Mouse (Mus musculus): ENCODE results near the gene Dhx16. TPM values are rescaled to one million over a fixed set of nuclear protein-coding genes. Genes with fewer than 3 reads are reported as not detected.
A peak's percentile ranks its signal among the peaks of the same experiment; 100 is the strongest.

Dhx16 gene
- polyA plus RNA-seq, 1 experiment from 2014 or later = 22.0 TPM

DNA sequence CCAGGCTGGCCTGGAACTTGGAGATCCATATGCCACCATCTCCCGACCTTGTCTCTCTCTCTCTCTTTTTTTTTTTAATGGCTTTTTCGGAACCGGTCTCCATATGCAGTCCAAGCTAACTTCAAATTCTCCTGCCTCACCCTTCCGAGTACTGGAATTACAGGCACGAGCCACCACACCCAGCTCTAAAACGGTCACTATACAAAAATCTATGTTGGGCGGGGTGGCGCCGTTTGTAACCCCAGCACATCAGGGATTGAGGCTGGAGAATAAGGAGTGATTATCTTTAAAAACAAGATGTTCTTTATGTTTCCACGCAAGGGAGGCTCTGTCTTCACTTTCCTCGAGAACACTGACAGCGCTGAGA, 18.8 kb upstream of the Dhx16 start:
- peak overlapping the region; percentile 85 to 90 for H3K4me3 ChIP-seq (ENCODE audit: control insufficient read depth in 1 of 2, insufficient read depth in 1 of 2, low read depth in 1 of 2, low read length in 2 of 2)
- WGBS = 4% methylated on average over 12 of the region's 12 CpGs
- ATAC-seq (ENCODE audit: insufficient number of reproducible peaks, insufficient read depth, low FRiP score, low read depth) = peak; percentile 7; the same call in 1 of the 2 replicates

DNA sequence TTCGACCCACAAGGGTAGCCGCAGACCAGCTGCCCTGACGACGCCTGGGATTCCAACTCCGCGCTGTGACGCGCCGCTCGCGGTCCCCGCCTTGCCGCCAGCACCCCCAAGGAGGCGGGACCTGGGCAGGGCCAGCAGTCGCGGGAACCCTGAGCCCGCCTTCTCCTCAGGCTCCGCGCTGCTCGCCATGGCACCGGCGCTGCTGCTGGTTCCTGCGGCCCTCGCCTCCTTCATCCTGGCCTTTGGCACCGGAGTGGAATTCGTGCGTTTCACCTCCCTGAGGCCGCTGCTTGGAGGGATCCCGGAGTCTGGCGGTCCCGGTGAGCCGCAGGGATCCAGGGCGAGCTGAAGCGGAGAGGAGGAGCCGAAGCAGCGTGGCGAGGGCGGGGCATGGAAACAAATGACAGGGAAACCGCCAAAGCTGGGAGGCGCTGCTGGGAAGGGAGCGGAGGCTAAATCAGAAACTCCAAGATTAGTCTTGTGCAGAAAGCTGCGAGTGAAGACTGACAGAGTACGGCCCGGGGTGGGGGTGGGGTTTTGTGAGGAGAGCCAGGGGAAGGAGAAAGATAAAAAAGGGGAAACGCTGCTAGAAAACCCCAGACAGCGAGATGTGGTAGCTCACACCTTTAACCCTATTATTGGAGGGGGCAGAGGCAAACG, 18.3 kb upstream of the Dhx16 start, which contains the start of gene Nrm:
Gene Nrm, plus strand, starts transcription at position 121 of the 660 bp plus-strand sequence.
- Histone ChIP-seq H3K9ac (ENCODE audit: low read length) (peak within 1 kb of the TSS; percentile 84), H3K4me3 (ENCODE audit: control insufficient read depth in 1 of 2, insufficient read depth in 1 of 2, low read depth in 1 of 2, low read length in 2 of 2) (peak within 1 kb of the TSS; percentile 85 to 90), H3K9me3 (ENCODE audit: control insufficient read depth, low read length) (no peaks in the 10 kb centered on the region), H3K4me1 (ENCODE audit: control insufficient read depth in 2 of 2, insufficient read depth in 2 of 2, low read length in 2 of 2) (peaks cover 8 to 17% of the 10 kb centered on the region in 2 experiments), H3K27me3 (ENCODE audit: control insufficient read depth, insufficient read depth, low read length) (no peaks in the 10 kb centered on the region), H3K27ac (replicated peaks in 1 of 2; ENCODE audit: control insufficient read depth in 1 of 2, insufficient read depth in 1 of 2, low read depth in 2 of 2, low read length in 2 of 2) (peak within 1 kb of the TSS; percentile 93 to 95), H3K36me3 (ENCODE audit: control insufficient read depth, insufficient read depth, low read length) (peaks cover 30% of the 10 kb centered on the region), H3K4me2 (ENCODE audit: low read length) (peak within 1 kb of the TSS; percentile 82)
- WGBS = under 1% methylated on average over 47 of the region's 47 CpGs
- peak; percentile 87 for ATAC-seq (ENCODE audit: insufficient number of reproducible peaks, insufficient read depth, low FRiP score, low read depth)

More for the DNA sequence above, 18.8 kb upstream of the Dhx16 start:
- H3K9me3 ChIP-seq (ENCODE audit: control insufficient read depth, low read length) = no peaks in the 10 kb centered on the region
- H3K36me3 ChIP-seq (ENCODE audit: control insufficient read depth, insufficient read depth, low read length) = peaks cover 35% of the 10 kb centered on the region
- H3K9ac ChIP-seq (ENCODE audit: low read length) = peak overlapping the region; percentile 84
- H3K27ac ChIP-seq (replicated peaks in 1 of 2; ENCODE audit: control insufficient read depth in 1 of 2, insufficient read depth in 1 of 2, low read depth in 2 of 2, low read length in 2 of 2) = peak overlapping the region; percentile 50 to 95
- no peaks in the 10 kb centered on the region for H3K27me3 ChIP-seq (ENCODE audit: control insufficient read depth, insufficient read depth, low read length)
- peak overlapping the region; percentile 82 for H3K4me2 ChIP-seq (ENCODE audit: low read length)
- H3K4me1 ChIP-seq (ENCODE audit: control insufficient read depth in 2 of 2, insufficient read depth in 2 of 2, low read length in 2 of 2) = peaks cover 8 to 17% of the 10 kb centered on the region in 2 experiments

DNA sequence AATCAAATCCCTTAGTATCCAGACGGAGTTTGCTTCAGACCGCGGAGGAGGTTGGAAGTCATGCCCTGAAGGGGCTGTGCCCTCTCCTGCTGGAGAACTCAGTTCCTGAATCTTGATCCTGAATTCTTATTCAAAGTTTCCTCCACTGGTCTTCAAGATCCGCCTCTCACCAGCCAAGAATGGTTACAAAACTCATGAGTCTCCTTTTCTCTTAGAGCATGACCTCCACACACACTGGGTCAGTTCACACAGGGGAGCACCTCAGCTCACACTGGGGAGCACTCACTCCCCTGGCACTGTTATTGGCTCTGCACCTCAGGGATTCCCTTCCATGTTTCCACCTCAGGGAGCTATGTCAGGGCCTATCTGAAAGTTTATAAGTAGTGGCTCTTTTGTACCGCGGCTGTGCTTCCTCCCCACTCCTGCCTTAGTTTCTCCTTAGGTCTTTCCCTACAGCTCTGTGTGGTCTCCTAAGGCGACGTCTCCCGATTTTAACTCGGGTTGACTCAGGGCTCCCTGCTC, 14.7 kb upstream of the Dhx16 start:
- Histone ChIP-seq H3K9ac (ENCODE audit: low read length) (peak overlapping the region; percentile 88), H3K9me3 (ENCODE audit: control insufficient read depth, low read length) (no peaks in the 10 kb centered on the region), H3K27me3 (ENCODE audit: control insufficient read depth, insufficient read depth, low read length) (no peaks in the 10 kb centered on the region), H3K4me2 (ENCODE audit: low read length) (peak overlapping the region; percentile 92), H3K27ac (replicated peaks in 1 of 2; ENCODE audit: control insufficient read depth in 1 of 2, insufficient read depth in 1 of 2, low read depth in 2 of 2, low read length in 2 of 2) (peak overlapping the region; percentile 94 to 97), H3K4me3 (ENCODE audit: control insufficient read depth in 1 of 2, insufficient read depth in 1 of 2, low read depth in 1 of 2, low read length in 2 of 2) (peak overlapping the region; percentile 52 to 78), H3K36me3 (ENCODE audit: control insufficient read depth, insufficient read depth, low read length) (peaks cover 7% of the 10 kb centered on the region; the same call in 1 of the 2 replicates), H3K4me1 (ENCODE audit: control insufficient read depth in 2 of 2, insufficient read depth in 2 of 2, low read length in 2 of 2) (peaks cover 17 to 38% of the 10 kb centered on the region in 2 experiments)
- WGBS = 24% methylated on average over 10 of the region's 10 CpGs
- no peak for ATAC-seq (ENCODE audit: insufficient number of reproducible peaks, insufficient read depth, low FRiP score, low read depth)

GRCm38 (mm10) chr17:35865481-35866280, 13.9 kb upstream of the Dhx16 start, which contains the start of gene Ppp1r18:
Gene Ppp1r18, plus strand, starts transcription at chr17:35865593.
- no peaks in the 10 kb centered on the region for H3K27me3 ChIP-seq (ENCODE audit: control insufficient read depth, insufficient read depth, low read length)
- peak; percentile 68 for ATAC-seq (ENCODE audit: insufficient number of reproducible peaks, insufficient read depth, low FRiP score, low read depth)
- H3K4me1 ChIP-seq (ENCODE audit: control insufficient read depth in 2 of 2, insufficient read depth in 2 of 2, low read length in 2 of 2) = peaks cover 22 to 44% of the 10 kb centered on the region in 2 experiments
- peak within 1 kb of the TSS; percentile 88 for H3K9ac ChIP-seq (ENCODE audit: low read length)
- peak within 1 kb of the TSS; percentile 94 to 97 for H3K27ac ChIP-seq (replicated peaks in 1 of 2; ENCODE audit: control insufficient read depth in 1 of 2, insufficient read depth in 1 of 2, low read depth in 2 of 2, low read length in 2 of 2)
- peaks cover 7% of the 10 kb centered on the region; the same call in 1 of the 2 replicates for H3K36me3 ChIP-seq (ENCODE audit: control insufficient read depth, insufficient read depth, low read length)
- H3K4me3 ChIP-seq (ENCODE audit: control insufficient read depth in 1 of 2, insufficient read depth in 1 of 2, low read depth in 1 of 2, low read length in 2 of 2) = peak within 1 kb of the TSS; percentile 52 to 78
- peak within 1 kb of the TSS; percentile 92 for H3K4me2 ChIP-seq (ENCODE audit: low read length)
- no peaks in the 10 kb centered on the region for H3K9me3 ChIP-seq (ENCODE audit: control insufficient read depth, low read length)
- WGBS = under 1% methylated on average over 36 of the region's 48 CpGs

DNA sequence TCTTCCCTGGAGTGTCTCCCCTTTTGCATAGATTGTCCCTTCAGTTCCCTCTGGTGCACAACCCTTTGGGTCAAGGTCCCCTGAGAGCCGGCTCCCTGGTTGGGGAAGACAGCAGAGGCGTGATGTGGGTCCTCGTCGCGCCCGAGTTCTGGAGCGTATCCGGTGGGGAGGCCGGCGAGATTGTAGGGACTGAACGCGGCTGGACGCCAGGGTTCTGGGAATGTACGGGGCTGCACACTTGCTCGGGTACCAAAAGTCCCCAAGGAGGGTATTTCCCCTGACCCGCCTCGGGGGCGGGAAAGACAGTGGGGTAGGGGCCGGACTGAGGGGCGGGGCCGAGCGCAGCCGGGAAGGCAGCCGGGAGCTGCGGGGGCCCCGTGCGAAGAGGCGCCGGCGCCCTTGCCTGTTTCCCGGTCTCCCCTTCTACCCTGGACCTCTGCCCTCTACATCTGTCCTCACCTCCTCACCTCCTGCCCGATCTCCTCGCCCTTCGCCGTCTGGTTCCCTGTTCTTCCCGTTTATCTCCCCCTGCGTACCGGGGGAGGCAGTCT, 13.3 kb upstream of the Dhx16 start:
- peaks cover 2% of the 10 kb centered on the region; the same call in 1 of the 2 replicates for H3K9me3 ChIP-seq (ENCODE audit: control insufficient read depth, low read length)
- peak; percentile 61 for ATAC-seq (ENCODE audit: insufficient number of reproducible peaks, insufficient read depth, low FRiP score, low read depth)
- H3K4me1 ChIP-seq (ENCODE audit: control insufficient read depth in 2 of 2, insufficient read depth in 2 of 2, low read length in 2 of 2) = peaks cover 21 to 49% of the 10 kb centered on the region in 2 experiments
- under 1% methylated on average over 37 of the region's 38 CpGs for WGBS
- H3K4me2 ChIP-seq (ENCODE audit: low read length) = peak overlapping the region; percentile 92
- H3K36me3 ChIP-seq (ENCODE audit: control insufficient read depth, insufficient read depth, low read length) = peaks cover 11% of the 10 kb centered on the region; the same call in 1 of the 2 replicates
- peak overlapping the region; percentile 88 for H3K9ac ChIP-seq (ENCODE audit: low read length)
- H3K4me3 ChIP-seq (ENCODE audit: control insufficient read depth in 1 of 2, insufficient read depth in 1 of 2, low read depth in 1 of 2, low read length in 2 of 2) = peak overlapping the region; percentile 52 to 78
- no peaks in the 10 kb centered on the region for H3K27me3 ChIP-seq (ENCODE audit: control insufficient read depth, insufficient read depth, low read length)
- peak overlapping the region; percentile 94 to 97 for H3K27ac ChIP-seq (replicated peaks in 1 of 2; ENCODE audit: control insufficient read depth in 1 of 2, insufficient read depth in 1 of 2, low read depth in 2 of 2, low read length in 2 of 2)

DNA sequence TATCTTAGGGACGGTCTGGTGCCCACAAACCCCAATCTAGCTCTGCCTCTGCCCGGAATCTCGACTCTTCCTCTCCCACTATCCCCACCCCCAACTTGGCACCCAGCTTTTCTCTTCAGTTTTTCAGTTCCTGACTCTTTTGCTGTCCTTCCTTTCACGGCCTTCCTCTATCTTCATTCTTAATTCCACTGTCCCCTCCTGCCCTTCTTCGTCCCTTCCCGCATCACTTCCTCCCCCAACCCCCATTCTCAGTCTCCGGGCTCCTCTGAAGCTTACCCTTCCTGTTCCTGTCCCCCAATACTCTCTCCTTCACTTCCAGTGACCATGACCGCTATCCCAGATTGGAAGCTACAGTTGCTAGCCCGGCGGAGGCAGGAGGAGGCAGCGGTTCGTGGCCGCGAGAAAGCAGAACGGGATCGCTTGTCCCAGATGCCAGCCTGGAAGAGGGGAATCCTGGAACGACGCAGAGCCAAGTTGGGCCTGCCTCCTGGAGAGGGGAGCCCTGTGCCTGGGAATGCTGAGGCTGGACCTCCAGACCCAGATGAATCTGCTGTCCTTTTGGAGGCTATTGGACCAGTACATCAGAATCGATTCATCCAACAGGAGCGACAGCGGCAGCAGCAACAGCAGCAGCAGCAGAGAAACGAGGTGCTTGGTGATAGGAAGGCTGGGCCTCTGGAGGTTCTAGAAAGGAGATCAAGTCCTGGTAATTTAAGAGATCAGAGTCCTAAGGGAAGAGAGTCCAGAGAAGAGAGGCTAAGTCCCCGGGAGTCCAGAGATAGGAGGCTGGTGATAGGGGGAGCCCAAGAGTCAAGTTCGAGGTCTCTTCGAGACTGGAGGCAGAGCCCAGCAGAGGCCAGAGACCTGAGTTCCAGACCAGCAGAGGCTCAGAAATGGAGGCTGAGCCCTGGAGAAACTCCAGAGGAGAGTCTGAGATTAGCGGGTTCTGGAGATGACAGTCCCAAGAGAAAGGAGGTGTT, 12.4 kb upstream of the Dhx16 start:
- H3K4me1 ChIP-seq (ENCODE audit: control insufficient read depth in 2 of 2, insufficient read depth in 2 of 2, low read length in 2 of 2) = peaks cover 21 to 48% of the 10 kb centered on the region in 2 experiments
- peaks cover 3% of the 10 kb centered on the region; the same call in 1 of the 2 replicates for H3K9me3 ChIP-seq (ENCODE audit: control insufficient read depth, low read length)
- WGBS = 11% methylated on average over 26 of the region's 26 CpGs
- H3K36me3 ChIP-seq (ENCODE audit: control insufficient read depth, insufficient read depth, low read length) = peaks cover 17% of the 10 kb centered on the region; the same call in 1 of the 2 replicates
- no peaks in the 10 kb centered on the region for H3K27me3 ChIP-seq (ENCODE audit: control insufficient read depth, insufficient read depth, low read length)
- H3K27ac ChIP-seq (replicated peaks in 1 of 2; ENCODE audit: control insufficient read depth in 1 of 2, insufficient read depth in 1 of 2, low read depth in 2 of 2, low read length in 2 of 2) = peak overlapping the region; percentile 94 to 97
- H3K4me3 ChIP-seq (ENCODE audit: control insufficient read depth in 1 of 2, insufficient read depth in 1 of 2, low read depth in 1 of 2, low read length in 2 of 2) = peak overlapping the region; percentile 52 to 78
- H3K9ac ChIP-seq (ENCODE audit: low read length) = peak overlapping the region; percentile 88
- H3K4me2 ChIP-seq (ENCODE audit: low read length) = peak overlapping the region; percentile 92
- no peak for ATAC-seq (ENCODE audit: insufficient number of reproducible peaks, insufficient read depth, low FRiP score, low read depth)
